Comparison of ENCODE assay signal across 9 mouse cellular contexts in the genomic region with DNA sequence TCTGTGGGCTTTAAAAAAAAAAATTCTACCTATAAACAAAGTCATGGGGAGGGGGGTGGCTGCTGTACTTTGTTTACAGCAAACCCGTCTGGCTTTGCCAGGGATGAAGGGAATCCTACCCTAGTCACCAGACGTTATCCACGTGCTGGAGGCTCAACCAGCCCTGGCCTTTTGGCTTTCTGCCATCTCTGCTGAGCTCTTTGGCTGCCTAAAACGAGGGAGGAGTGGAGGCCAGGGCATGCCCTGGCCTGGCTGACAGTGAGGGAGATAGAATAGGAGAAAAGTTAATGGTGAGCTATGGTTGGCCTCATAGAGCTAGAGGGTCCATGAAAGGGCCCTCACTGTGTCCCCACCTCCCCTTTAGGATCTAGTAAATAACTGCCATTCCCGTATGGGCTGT.
DNase-seq lines count a peak whose midpoint lies in the region; ATAC-seq and TF ChIP-seq lines count a peak whose summit lies in the region.
"Had no signal": no experiment of that assay in that cellular context is flagged by ENCODE, and none has a peak within 500 bp of the region (broad histone marks: within the 10 kb centered on the region; RNA-seq: fewer than 3 reads in every experiment).

No protein-coding gene starts in this region.

- DNase-seq in kidney, adult 2 months, result peak; percentile 79
- peak; percentile 80 for DNase-seq in adrenal gland, postnatal 10 days
- DNase-seq in heart, adult 9 months (ENCODE audit: low spot score in 2 of 2), result peak; percentile 15
- no peak for DNase-seq in right cerebral cortex, adult 2 months (ENCODE audit: low spot score in 2 of 2)
- no peak for DNase-seq in right cerebral cortex, postnatal 36 days (ENCODE audit: low spot score in 2 of 2)

- WGBS in kidney, adult 2 months, result 23% methylated on average over 5 of the region's 5 CpGs
- 32% methylated on average over 5 of the region's 5 CpGs for WGBS in kidney, embryonic 14.5 days

- no peaks in the 10 kb centered on the region for H3K4me1 ChIP-seq in kidney, adult 2 months (ENCODE audit: control insufficient read depth, insufficient read depth, low read length)
- H3K4me1 ChIP-seq in kidney, embryonic 14.5 days (ENCODE audit: control insufficient read depth, insufficient read depth, low read length), result no peaks in the 10 kb centered on the region

- no peaks in the 10 kb centered on the region for H3K36me3 ChIP-seq in kidney, adult 2 months (ENCODE audit: control insufficient read depth, insufficient read depth, low read length)
- H3K36me3 ChIP-seq in kidney, embryonic 14.5 days (ENCODE audit: control insufficient read depth, insufficient read depth, low read length), result no peaks in the 10 kb centered on the region
- H3K36me3 ChIP-seq: embryonic facial prominence, embryonic 15.5 days had no signal

- no peaks in the 10 kb centered on the region for H3K27me3 ChIP-seq in kidney, adult 2 months (replicated peaks; ENCODE audit: control insufficient read depth, insufficient read depth, low read length)
- no peaks in the 10 kb centered on the region for H3K27me3 ChIP-seq in kidney, embryonic 14.5 days (ENCODE audit: control insufficient read depth, insufficient read depth, low read length)
- H3K27me3 ChIP-seq: embryonic facial prominence, embryonic 15.5 days had no signal

- TF ChIP-seq POLR2A in kidney, adult 2 months (IDR thresholded peaks at IDR 0.05; ENCODE audit: low read depth, low read length), result no peak

- H3K9me3 ChIP-seq in kidney, embryonic 14.5 days (ENCODE audit: control insufficient read depth, low read length), result no peaks in the 10 kb centered on the region
- H3K9me3 ChIP-seq: embryonic facial prominence, embryonic 15.5 days had no signal

- H3K4me2 ChIP-seq in kidney, embryonic 14.5 days (replicated peaks; ENCODE audit: low read depth, low read length), result no peak overlapping the region
- H3K4me2 ChIP-seq: embryonic facial prominence, embryonic 15.5 days had no signal

- H3K4me3 ChIP-seq in kidney, adult 2 months (ENCODE audit: insufficient read depth, low read depth, low read length), result no peak overlapping the region
- no peak overlapping the region for H3K4me3 ChIP-seq in kidney, embryonic 14.5 days (ENCODE audit: low read length)
- H3K4me3 ChIP-seq: embryonic facial prominence, embryonic 15.5 days had no signal

- H3K27ac ChIP-seq in kidney, adult 2 months (ENCODE audit: insufficient read depth, low read depth, low read length), result no peak overlapping the region
- H3K27ac ChIP-seq in kidney, embryonic 14.5 days (ENCODE audit: low read depth, low read length), result no peak overlapping the region
- H3K27ac ChIP-seq: embryonic facial prominence, embryonic 15.5 days had no signal

- no peak for ATAC-seq in kidney, embryonic 14.5 days (ENCODE audit: low FRiP score, low TSS enrichment)
- ATAC-seq in megakaryocyte progenitor cell, adult 5-6 weeks (replicated peaks; ENCODE audit: poor library complexity), result 0 out of 2 replicates have a peak, but pooled peaks have one; percentile 26
- no peak for ATAC-seq in activated CD4-positive, CD25-positive, alpha-beta regulatory T cell, adult 4 months

- no peak overlapping the region for H3K9ac ChIP-seq in kidney, embryonic 14.5 days (ENCODE audit: low read depth, low read length)
- H3K9ac ChIP-seq: embryonic facial prominence, embryonic 15.5 days had no signal

- TF ChIP-seq CTCF in kidney, adult 2 months (conservative IDR thresholded peaks at IDR 0.05; ENCODE audit: insufficient read depth, insufficient read length, low read depth, low read length), result no peak

Comparison
In these comparisons a context has a peak if more than half of its experiments do, and no peak if none do; other contexts are left out.
1. DNase-seq: peak in kidney, adult 2 months (single experiment), adrenal gland, postnatal 10 days (single experiment) and heart, adult 9 months (2 of 2); none in right cerebral cortex, adult 2 months (0 of 2) and right cerebral cortex, postnatal 36 days (0 of 2).